Mouse (Mus musculus): ENCODE results near the gene Tmco5b.

Gene Tmco5b

DNA sequence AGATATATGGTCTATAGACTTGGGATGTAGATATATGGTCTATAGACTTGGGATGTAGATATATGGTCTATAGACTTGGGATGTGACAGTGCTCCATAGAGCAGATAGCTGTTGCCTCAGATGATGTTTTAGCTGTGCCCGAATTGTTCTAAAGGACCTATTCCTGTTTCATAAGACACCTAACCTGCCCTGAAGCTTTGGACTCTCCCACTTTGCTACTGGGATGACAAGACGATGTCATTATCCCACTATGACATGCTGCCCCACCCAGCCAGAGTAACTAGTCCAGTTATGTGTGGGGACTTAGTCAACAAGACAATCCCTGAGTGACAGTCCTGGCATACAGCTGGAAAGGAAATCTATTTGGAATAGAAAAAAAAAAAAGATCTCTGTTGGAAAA lies at the start of gene Tmco5b:
Gene Tmco5b (plus strand): TSS at position 301 of the 400 bp plus-strand sequence.
- no peak for DNase-seq (ENCODE audit: low read depth, low spot score)

DNA sequence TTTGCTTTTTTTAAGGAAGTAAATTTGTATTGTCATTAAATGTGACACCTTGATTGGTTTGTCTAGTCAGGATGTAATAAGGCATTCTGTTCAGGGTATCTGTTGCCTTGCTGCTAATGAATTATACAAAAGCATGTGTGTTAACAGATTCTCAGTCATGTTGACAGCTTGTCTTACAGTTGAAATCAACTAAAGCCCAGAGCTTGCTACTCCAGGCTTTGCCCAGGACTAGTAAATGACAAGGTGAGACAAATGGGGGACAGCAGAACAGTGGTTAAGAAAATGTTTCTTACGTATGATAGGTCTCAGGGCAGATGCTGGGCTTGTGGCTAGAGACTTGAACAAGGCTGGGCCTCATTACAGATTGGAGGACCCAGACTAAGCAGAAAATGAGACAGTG lies 48.5 kb upstream of the Tmco5b start:
- no peak for DNase-seq (ENCODE audit: low read depth, low spot score)

GRCm38 (mm10) chr2:113238871-113239270 lies 46.7 kb upstream of the Tmco5b start:
- DNase-seq (ENCODE audit: low read depth, low spot score), result no peak

- peak; percentile 28 for DNase-seq (ENCODE audit: low read depth, low spot score)
Observed at GRCm38 (mm10) chr2:113302349-113303239, 17.1 kb downstream of the Tmco5b start.

- DNase-seq (ENCODE audit: low read depth, low spot score), result peak; percentile 35
Observed at GRCm38 (mm10) chr2:113303240-113303538, 17.7 kb downstream of the Tmco5b start.

DNA sequence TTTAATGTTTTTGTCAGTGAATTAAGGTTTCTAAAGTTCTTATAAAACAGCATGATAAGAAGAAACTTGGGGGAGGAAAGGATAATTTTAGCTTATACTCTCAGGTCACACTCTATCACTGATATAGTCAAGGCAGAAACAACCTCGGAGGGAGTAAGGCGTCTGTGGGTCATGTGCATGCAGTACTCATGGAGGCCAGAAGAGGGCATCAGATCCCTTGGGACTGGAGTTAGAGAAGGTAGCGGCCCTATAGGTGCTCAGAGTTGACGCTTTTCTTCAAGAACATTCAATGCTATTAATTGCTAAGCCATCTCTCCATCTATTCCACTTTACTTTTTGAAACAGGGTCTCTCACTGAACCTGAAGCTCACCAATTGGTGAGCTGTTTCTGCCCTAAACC lies 19.8 kb downstream of the Tmco5b start:
- DNase-seq (ENCODE audit: low read depth, low spot score), result peak; percentile 64

- DNase-seq (ENCODE audit: low read depth, low spot score), result no peak
Observed at GRCm38 (mm10) chr2:113311211-113311610, 25.7 kb downstream of the Tmco5b start.

DNA sequence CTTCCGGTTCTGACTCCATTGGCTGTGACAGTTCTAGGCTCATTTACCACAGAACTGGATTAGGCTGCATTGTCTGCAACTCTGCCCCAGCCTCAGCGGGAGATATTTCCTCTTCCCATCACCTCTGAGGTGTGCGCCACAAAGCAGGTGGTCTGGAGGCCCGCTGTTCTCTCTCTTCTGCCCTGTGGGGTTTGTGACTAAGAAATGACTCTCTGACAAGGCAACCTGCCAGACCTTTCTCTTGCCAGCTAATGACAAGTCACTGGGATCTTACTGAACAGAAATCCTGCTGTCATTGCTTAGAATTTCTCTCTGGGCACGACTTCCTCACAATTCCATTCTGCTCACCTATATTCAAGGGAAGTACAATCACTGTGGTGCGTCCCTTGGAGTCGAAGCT lies 37.5 kb downstream of the Tmco5b start:
- DNase-seq (ENCODE audit: low read depth, low spot score), result no peak

DNA sequence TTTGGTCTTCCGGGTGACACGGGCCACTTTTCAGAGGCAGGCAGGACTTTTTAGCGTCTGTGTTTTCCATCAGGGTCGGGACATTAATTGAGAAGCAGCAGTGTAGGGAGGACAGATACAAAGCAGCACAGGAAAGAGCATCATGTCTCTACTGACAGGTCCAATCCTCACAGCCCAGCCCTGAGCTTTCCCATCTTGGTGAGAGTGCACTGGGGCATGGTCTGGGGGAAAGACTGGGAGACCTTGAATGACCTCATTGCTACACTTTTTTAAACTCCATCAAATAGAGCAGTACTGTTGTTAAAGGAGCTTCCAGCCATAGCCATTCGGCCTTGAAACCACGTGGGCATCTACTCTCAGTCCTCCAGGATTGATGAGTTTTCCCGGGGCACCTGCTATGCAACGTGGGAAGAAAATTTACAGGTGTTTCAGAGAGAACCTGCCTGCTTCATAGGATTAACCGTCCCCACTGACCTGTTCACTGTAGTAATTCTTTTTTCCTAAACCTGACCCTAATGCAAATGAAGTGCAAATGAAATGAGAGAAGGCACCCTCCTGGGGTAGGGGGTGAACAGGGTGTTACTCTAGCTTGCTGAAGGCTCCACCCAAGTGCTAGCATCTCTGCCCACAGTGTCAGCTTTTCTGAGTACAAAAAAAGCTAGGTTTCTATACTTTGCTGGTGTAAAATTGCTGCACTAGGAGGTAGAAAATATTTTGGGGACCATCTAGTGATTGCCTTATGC lies 48.4 kb downstream of the Tmco5b start:
- DNase-seq (ENCODE audit: low read depth, low spot score), result no peak

DNA sequence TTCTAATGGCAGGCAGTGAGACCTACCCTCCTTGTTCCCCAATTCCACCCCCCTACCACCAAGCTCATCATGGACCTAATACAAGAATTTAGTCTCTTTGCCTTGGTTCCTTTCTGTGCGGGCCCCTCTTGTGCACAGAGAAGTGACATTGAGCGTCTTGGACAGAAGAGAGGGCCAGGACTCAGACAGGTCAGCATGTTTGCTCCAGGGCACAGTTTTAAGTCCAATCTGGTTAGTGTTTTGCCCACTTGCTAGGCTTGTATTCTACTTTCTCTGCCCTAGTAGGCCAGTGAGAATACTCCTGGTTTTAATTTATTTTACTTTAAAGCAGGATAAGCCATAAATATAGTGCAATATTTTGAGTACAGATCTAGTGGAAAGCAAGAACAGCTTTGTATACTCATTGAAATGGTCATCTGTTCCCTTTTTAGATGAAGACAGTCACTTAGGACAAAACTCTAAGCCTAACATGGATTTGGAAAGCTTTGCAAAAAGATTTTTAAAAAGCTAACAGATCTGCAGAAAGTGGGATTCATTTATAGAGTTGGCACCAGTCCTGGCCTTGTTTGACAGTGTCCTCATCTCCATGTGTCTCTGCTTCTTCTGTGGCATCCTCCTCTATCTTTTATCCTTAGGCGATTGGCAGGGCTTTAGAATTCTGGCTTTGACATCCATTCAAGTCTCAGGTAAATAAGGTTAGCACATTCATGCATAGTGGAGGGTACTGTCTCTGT lies 50.2 kb downstream of the Tmco5b start:
- no peak for DNase-seq (ENCODE audit: low read depth, low spot score)

- DNase-seq (ENCODE audit: low read depth, low spot score), result no peak
Observed at GRCm38 (mm10) chr2:113344536-113344935, 59.0 kb downstream of the Tmco5b start.
